Mouse (Mus musculus): ENCODE data around the gene Ccno.
A peak's percentile ranks its signal among the peaks of the same experiment; 100 is the strongest.

The Ccno gene

DNA sequence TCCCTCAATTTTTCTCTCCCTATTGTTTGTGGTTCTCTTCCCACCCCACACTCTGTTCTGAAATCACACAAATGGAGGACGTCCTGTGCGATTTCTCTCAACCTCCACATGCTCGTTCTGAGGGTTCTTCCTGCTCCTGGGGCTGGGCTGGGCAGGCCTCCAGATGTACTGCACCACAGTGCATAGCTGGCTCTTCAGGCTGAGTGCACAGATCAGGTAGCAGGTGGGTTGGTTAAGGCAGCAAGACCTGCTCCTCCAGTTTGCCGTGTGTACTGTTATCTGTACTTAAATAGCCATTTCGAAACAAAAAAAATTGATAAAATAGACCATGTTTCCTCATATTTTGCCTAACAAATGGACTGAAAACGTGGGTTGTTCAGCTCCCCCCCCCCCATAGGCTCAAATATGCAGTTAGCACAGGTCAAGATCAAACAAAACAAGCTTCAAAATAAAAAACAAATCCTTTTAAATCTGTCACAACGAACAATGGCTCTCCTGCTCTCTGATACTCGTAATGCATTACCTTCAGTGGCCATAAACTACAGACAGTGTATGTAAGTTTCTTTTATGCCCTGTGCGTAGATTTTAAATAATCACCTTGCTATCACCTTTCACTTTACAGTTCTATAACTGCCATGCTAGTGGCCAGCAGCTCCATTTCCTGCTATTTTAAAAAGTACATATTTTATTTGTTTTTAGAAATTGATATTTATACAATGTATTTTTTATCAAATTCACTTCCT lies 13.1 kb downstream of the Ccno start:
- no peak for DNase-seq

DNA sequence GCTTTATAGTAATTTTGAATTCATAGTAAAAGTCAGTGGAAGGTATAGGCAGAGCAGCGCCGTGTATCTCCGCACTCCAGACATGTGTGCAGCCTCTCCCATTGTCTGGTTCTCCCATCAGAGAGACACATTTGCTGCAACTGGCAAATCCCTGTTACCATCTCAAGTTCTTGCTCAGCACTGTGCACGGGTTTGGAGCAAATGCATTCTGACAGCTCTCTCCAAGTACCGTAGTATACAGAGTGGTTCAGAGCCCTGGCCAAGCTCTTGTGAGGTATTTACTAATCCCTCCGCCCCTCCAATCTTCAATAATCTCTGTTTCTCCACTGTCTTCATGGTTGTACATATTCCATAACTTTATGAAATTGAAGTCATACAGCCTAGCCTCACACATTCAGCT lies 25.1 kb downstream of the Ccno start:
- no peak for DNase-seq

DNA sequence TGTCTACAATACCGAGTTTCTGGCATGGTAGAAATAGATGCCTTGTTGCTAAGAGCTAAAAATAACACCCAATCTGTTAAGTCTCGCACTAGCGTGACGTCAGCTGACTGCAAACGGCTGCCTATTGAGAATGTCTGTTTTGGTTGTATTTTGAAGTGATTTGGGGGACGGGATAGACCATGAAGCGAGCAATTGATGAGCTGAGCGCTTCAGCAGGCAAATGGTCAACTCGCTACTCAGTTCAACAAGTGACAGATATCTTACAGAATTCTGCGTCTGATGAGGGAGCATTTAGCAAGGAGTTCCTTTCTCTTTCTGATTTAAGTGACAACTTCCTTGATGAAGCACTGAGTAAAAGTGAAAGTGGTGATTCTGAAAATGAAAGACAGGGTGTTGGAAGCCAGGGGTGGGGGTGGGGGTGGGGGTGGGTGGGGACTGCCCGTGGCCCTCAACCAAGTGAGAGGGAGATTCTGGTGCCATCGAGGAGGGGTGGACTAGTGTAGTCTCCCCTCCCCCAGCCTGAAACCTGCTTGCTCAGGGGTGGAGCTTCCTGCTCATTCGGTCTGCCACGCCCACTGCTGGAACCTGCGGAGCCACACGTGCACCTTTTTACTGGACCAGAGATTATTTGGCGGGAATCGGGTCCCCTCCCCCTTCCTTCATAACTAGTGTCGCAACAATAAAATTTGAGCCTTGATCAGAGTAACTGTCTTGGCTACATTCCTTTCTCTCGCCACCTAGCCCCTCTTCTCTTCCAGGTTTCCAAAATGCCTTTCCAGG lies 25.8 kb downstream of the Ccno start:
- DNase-seq = peak; percentile 51 to 61

DNA sequence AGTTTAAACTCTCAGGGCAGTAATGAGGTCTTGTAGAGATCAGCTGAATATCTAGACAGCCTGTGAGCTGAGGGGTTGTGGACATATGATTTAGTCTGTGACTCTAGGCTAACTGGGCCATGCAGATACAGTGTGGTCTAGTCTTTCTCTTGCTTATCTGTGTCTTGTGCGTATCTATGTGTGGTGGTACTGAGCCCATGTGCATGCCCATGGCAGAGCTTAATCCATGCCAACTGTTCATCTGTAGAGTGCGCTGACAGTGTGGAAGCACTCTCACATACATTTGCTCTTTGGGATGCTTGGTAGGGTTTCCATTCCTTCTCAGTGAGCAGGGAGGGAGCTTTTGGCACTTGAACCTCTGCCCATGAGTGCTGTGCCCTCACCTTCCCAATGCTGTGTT lies 33.9 kb downstream of the Ccno start:
- DNase-seq = no peak

DNA sequence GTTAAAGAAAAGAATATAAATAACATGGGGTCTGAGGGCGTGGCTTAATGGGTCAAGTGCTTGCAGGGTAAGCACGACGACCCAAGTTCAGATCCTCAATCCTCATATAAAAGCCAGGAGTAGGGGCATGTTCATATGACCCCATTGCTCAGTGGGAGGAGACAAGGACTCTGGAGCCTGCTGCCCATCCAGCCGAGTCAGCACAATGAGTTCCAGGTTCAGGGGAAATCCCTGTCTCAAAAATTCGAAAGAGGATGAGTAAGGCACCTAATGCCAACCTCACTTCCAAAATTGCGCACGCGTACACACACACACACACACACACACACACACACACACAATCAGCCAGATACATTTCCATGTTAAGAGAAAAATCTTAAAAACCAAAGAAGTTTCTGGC lies 34.9 kb downstream of the Ccno start:
- no peak for DNase-seq

DNA sequence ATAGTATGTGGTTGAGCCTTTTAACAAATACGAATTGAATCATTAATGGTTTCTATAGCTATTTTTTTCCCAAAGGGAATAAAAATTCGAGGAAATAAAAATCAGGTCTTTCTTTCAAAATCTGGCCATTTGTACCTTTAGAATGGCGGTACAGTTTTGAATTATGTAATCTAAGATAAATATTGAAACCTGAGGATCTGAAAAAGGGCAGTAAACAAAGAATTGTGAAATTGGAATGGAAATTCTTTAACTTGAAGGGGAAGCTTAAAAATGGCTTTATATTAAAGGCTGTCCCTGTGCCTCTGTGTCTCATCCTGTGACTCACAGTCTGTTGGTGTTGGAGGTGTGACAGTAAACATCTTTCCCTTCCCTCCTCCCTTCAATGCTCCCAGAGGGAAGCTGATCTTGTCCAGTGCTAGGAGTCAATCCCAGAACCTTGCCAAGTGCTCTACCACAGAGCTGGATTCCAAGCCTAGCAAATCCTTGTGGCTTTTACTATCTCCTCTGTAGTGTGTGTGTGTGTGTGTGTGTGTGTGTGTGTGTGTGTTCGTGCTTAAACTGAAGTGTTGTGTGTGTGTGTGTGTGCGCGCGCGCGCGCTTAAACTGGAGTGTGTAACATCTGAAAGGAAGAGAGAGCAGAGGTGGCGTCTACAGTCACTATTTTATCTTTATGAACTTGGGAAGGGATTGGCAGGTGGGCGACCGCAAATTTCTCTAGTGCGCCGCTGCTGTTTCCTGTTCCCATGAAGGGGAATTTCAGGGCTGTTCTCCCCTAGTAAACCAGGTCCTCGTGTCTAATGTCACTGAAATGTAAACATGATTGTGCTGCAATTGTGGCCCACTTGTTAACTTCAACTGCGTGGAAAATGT lies 35.9 kb downstream of the Ccno start:
- no peak for DNase-seq

DNA sequence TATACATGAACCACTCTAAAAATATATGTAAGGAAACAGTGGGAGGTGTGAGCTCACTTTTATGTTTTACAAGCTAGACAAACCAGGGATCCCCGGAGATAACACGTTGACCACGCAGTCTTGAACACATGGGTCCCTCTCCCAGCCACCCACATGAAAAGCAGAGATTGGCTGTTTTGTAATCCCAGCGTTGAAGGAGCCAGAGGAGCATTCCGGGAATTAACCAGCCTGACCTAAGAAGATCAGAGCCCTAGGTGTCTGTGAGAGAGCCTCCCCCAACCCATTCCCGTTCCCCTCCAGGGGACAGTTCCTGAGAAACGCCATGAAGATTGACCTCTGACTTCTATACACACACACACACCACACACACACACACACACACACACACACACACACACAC lies 43.7 kb downstream of the Ccno start:
- DNase-seq = no peak

DNA sequence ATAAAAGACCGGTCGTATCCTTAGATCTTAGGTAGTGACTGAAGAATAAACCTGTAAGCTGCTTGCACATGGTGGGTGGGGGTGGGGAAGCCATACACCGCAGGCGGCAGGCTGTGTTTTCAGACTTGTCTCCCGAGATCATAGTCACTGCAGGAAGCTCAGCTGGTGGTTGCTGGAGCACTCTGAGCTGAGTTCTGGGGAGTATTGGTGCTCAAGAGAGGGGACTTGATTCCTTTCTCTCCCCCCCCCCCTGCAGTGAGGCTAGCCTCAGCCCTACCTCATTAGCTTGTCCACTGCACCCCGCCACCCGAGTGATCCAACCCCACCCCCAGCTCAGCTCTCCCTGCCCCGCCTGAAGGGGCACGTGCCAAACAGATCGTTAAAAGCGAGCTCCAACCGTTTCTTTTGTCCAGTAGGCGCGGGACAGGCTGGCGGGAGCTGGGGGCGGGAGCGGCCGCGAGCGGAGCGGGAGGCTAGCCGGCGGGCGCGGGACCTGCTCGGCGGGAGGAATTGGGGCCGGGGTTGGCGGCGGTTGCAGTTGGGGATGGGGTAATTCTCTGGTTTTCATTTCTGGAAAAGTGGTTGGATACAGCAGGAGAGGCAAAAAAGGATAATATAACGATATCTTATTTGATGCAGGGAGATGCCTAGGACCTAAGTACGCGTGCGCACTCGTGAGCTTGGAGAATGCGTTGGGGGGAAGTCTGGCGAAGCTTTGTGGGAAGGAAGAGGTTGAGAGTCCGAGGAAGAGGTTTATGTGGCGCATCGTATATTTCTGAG lies 44.4 kb downstream of the Ccno start:
- no peak for DNase-seq

DNA sequence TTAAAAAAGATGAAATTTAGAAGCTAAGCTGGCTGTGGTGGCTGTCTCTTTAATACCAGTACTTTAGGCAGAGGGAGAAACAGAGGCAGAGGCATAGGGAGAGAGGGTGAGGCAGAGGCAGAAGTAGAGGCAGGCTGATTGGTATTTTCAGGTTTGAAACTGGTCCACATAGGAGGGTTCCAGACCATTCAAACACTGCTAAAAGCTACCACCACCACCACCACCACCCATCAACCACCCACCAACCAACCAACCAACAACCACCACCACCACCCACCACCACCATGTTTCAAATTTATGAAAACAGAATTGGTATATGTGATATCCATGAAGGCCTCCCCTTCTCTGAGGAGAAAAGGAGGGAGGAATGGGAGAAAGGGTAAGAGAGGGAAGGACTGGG lies 45.2 kb downstream of the Ccno start:
- DNase-seq = no peak

DNA sequence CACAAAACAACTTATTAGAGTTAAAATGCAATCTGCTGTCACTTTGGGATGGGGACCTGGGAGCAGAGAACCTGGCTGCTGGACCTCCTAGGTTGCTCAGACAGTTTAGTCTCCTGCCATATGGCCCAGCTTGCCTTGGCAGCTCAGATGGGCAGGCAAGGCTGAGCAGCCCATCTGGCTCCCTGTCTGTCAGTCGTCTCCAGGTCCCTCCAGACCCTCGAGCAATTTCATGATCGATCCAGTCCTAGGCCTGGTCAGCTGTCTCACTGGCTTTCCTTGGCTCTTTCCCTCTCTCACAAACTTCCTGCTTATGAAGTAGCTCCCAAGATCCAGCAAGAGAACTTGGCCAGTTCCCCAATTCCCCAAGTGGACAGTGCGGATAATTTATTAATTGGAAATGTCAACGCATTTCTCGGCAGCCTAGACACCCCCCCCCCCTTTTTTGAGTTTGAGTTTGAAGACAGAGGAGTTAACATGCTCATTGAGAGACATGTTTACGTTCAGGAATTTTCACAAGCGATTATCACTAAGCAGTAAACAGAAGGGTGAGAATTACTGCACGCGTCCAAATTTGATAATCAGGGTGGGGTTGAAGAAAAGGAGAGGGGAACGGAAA lies 46.8 kb downstream of the Ccno start:
- DNase-seq = no peak

DNA sequence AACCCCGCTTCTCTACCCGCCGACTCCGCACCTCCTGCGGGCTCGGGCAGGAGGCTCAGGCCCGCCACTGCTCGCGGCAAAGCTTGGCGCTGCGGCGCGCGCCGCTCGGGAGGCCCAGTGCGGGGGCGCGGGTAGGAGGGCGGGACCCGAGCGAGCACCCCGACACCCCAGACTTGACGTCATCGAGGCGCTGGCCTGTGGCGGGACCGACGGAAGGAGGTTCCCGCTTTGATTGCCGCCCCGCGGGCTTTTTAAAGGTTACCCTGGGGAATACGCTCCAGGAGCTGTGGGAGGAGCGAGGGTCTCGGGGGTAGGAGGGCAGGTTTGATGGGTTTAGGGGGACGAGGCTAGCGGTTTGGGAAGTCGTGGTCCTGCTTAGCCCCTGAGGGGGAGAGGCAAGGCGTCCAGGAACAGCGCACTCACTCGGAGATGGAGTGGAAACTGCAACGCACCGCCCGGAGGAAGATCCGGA lies 47.4 kb downstream of the Ccno start, which contains the start of gene Cdc20b:
TSS of gene Cdc20b (plus strand) at position 162 of the 472 bp plus-strand sequence.
- peak; percentile 72 to 75 for DNase-seq

DNA sequence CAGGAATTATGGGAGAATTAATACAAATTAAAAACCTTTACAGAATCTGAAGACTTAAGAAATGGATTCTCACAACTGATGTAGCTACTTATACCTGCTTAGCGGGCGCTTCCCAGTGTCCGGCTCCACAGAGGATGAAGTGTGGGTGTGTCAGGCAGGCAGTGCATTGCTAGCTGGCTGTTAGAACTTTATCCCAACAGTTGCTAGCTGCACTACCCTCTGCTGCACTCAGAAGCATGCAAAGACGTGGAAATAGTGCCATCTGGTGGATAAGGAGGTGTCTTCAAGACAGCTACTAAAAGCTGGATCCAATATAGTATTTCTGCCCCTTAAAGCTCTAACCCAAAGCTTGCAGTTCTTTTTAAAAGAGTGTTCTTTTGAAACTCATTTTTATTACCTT lies 48.2 kb downstream of the Ccno start:
- peak; percentile 69 to 77 for DNase-seq

Measured in B cell, adult 2 months (primary cell).